Comparison of ENCODE assay signal across 11 mouse cellular contexts in the genomic region with DNA sequence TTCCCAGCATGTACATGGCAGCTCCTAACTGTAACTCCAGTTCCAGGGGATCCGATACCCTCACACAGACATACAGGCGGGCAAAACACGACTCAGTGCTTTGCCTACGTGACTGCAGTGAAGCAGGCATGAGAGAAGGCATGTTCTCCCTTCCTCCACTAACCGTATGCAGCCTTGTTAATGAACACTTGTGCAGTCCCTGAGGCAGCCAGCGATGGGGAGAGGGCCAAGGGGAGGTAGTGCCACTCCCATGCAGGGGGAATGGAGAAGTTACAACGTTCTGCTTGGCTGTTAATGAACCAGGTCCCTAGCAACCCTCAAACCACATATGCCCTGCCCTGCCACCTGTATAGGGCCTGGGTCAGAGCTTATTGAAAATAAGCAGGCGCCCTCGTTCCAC. TPM values are rescaled to one million over a fixed set of nuclear protein-coding genes. Genes with fewer than 3 reads are reported as not detected.
A peak's percentile ranks its signal among the peaks of the same experiment; 100 is the strongest.
DNase-seq lines count a peak whose midpoint lies in the region; ATAC-seq and TF ChIP-seq lines count a peak whose summit lies in the region.
"Had no signal": no experiment of that assay in that cellular context is flagged by ENCODE, and none has a peak within 500 bp of the region (broad histone marks: within the 10 kb centered on the region; RNA-seq: fewer than 3 reads in every experiment).

No protein-coding gene starts in this region.

- peaks cover 50% of the 10 kb centered on the region for H3K4me1 ChIP-seq in hindbrain, embryonic 10.5 days (replicated peaks)
- H3K4me1 ChIP-seq in hindbrain, embryonic 11.5 days (replicated peaks; ENCODE audit: control insufficient read depth, insufficient read depth, low read length) = peaks cover 5% of the 10 kb centered on the region; the same call in 1 of the 2 replicates
- peaks cover 34% of the 10 kb centered on the region for H3K4me1 ChIP-seq in E14TG2a.4 (replicated peaks; ENCODE audit: low read depth, low read length)
- H3K4me1 ChIP-seq in forebrain, embryonic 13.5 days = peaks cover 36% of the 10 kb centered on the region
- peaks cover 15% of the 10 kb centered on the region for H3K4me1 ChIP-seq in limb, embryonic 11.5 days (ENCODE audit: control insufficient read depth, insufficient read depth, low read length)
- peaks cover 12% of the 10 kb centered on the region for H3K4me1 ChIP-seq in heart, embryonic 12.5 days (replicated peaks)

- no peak for ATAC-seq in hindbrain, embryonic 11.5 days (ENCODE audit: low FRiP score)
- ATAC-seq in forebrain, embryonic 13.5 days = no peak
- ATAC-seq in limb, embryonic 11.5 days (ENCODE audit: insufficient number of reproducible peaks, low FRiP score, low TSS enrichment, low read depth) = 0 out of 2 replicates have a peak, but pooled peaks have one; percentile 2
- ATAC-seq in megakaryocyte-erythroid progenitor cell, adult 5-6 weeks (replicated peaks; ENCODE audit: low FRiP score, low TSS enrichment, poor library complexity, severe bottlenecking) = no peak
- no peak for ATAC-seq in heart, embryonic 12.5 days (ENCODE audit: insufficient number of reproducible peaks, low FRiP score)

- H3K9me3 ChIP-seq in hindbrain, embryonic 10.5 days = no peaks in the 10 kb centered on the region
- no peaks in the 10 kb centered on the region for H3K9me3 ChIP-seq in hindbrain, embryonic 11.5 days (ENCODE audit: control insufficient read depth, low read length)
- no peaks in the 10 kb centered on the region for H3K9me3 ChIP-seq in E14TG2a.4 (ENCODE audit: low read length)
- H3K9me3 ChIP-seq in forebrain, embryonic 13.5 days (replicated peaks) = no peaks in the 10 kb centered on the region
- H3K9me3 ChIP-seq in limb, embryonic 11.5 days (ENCODE audit: control insufficient read depth, low read length) = no peaks in the 10 kb centered on the region
- no peaks in the 10 kb centered on the region for H3K9me3 ChIP-seq in heart, embryonic 12.5 days (replicated peaks)
- H3K9me3 ChIP-seq: liver, embryonic 15.5 days had no signal

- H3K27me3 ChIP-seq in hindbrain, embryonic 10.5 days (ENCODE audit: insufficient read depth, poor library complexity, severe bottlenecking) = peaks cover 19% of the 10 kb centered on the region; the same call in 1 of the 2 replicates
- no peaks in the 10 kb centered on the region for H3K27me3 ChIP-seq in hindbrain, embryonic 11.5 days (ENCODE audit: control insufficient read depth, insufficient read depth, low read length)
- peaks cover 36% of the 10 kb centered on the region for H3K27me3 ChIP-seq in E14TG2a.4 (ENCODE audit: insufficient read depth, low read length)
- H3K27me3 ChIP-seq in forebrain, embryonic 13.5 days = no peaks in the 10 kb centered on the region
- no peaks in the 10 kb centered on the region for H3K27me3 ChIP-seq in limb, embryonic 11.5 days (ENCODE audit: control insufficient read depth, insufficient read depth, low read length)
- 0 out of 2 replicates have a peak, but pooled peaks cover 3% of the 10 kb centered on the region for H3K27me3 ChIP-seq in heart, embryonic 12.5 days (replicated peaks)

- 51% methylated on average over 9 of the region's 9 CpGs for WGBS in hindbrain, embryonic 10.5 days
- WGBS in hindbrain, embryonic 11.5 days = 56% methylated on average over 9 of the region's 9 CpGs
- WGBS in forebrain, embryonic 13.5 days = 37% methylated on average over 9 of the region's 9 CpGs
- WGBS in limb, embryonic 11.5 days = 25% methylated on average over 9 of the region's 9 CpGs
- WGBS in heart, embryonic 12.5 days = 58% methylated on average over 9 of the region's 9 CpGs

- H3K4me2 ChIP-seq in hindbrain, embryonic 11.5 days (replicated peaks; ENCODE audit: low read depth, low read length) = no peak overlapping the region
- H3K4me2 ChIP-seq in forebrain, embryonic 13.5 days = peak overlapping the region; percentile 50
- peak overlapping the region; percentile 42 for H3K4me2 ChIP-seq in limb, embryonic 11.5 days (ENCODE audit: low read depth, severe bottlenecking)
- no peak overlapping the region; the same call in 1 of the 2 replicates for H3K4me2 ChIP-seq in heart, embryonic 12.5 days

- no peak for DNase-seq in hindbrain, embryonic 10.5 days (ENCODE audit: low spot score)
- DNase-seq in hindbrain, embryonic 11.5 days (ENCODE audit: low spot score) = no peak
- peak; percentile 37 for DNase-seq in limb, embryonic 11.5 days (ENCODE audit: low spot score)
- DNase-seq in frontal cortex, postnatal 25 days (ENCODE audit: low spot score in 2 of 2) = no peak
- DNase-seq: heart, adult 11 months had no signal

- TF ChIP-seq CTCF in E14TG2a.4 (conservative IDR thresholded peaks at IDR 0.05; ENCODE audit: low read length) = no peak

- H3K4me3 ChIP-seq in hindbrain, embryonic 10.5 days = 0 out of 2 replicates have a peak overlapping the region, but pooled peaks have one; percentile 27
- H3K4me3 ChIP-seq in hindbrain, embryonic 11.5 days (ENCODE audit: low read depth, low read length) = no peak overlapping the region
- H3K4me3 ChIP-seq in E14TG2a.4 (replicated peaks; ENCODE audit: low read length) = peak overlapping the region; percentile 32
- H3K4me3 ChIP-seq in forebrain, embryonic 13.5 days = 0 out of 2 replicates have a peak overlapping the region, but pooled peaks have one; percentile 16
- no peak overlapping the region for H3K4me3 ChIP-seq in limb, embryonic 11.5 days (ENCODE audit: low read depth, low read length)
- H3K4me3 ChIP-seq in heart, embryonic 12.5 days = no peak overlapping the region
- H3K4me3 ChIP-seq: liver, embryonic 15.5 days had no signal

- H3K36me3 ChIP-seq in hindbrain, embryonic 10.5 days = no peaks in the 10 kb centered on the region
- no peaks in the 10 kb centered on the region for H3K36me3 ChIP-seq in hindbrain, embryonic 11.5 days (ENCODE audit: control insufficient read depth, insufficient read depth, low read length)
- no peaks in the 10 kb centered on the region for H3K36me3 ChIP-seq in E14TG2a.4 (ENCODE audit: insufficient read depth, low read length)
- no peaks in the 10 kb centered on the region for H3K36me3 ChIP-seq in forebrain, embryonic 13.5 days (ENCODE audit: poor library complexity, severe bottlenecking)
- no peaks in the 10 kb centered on the region for H3K36me3 ChIP-seq in limb, embryonic 11.5 days (ENCODE audit: control insufficient read depth, insufficient read depth, low read length)
- H3K36me3 ChIP-seq in heart, embryonic 12.5 days = no peaks in the 10 kb centered on the region
- H3K36me3 ChIP-seq: liver, embryonic 15.5 days had no signal

- H3K27ac ChIP-seq in hindbrain, embryonic 10.5 days = no peak overlapping the region
- no peak overlapping the region for H3K27ac ChIP-seq in hindbrain, embryonic 11.5 days (ENCODE audit: low read depth, low read length)
- H3K27ac ChIP-seq in forebrain, embryonic 13.5 days = no peak overlapping the region
- no peak overlapping the region for H3K27ac ChIP-seq in limb, embryonic 11.5 days (replicated peaks; ENCODE audit: low read depth, low read length)
- no peak overlapping the region for H3K27ac ChIP-seq in heart, embryonic 12.5 days (ENCODE audit: poor library complexity, severe bottlenecking)
- H3K27ac ChIP-seq: liver, embryonic 15.5 days had no signal

- H3K9ac ChIP-seq in hindbrain, embryonic 11.5 days (ENCODE audit: low read depth, low read length) = no peak overlapping the region
- H3K9ac ChIP-seq in forebrain, embryonic 13.5 days = no peak overlapping the region; the same call in 1 of the 2 replicates
- no peak overlapping the region for H3K9ac ChIP-seq in limb, embryonic 11.5 days (ENCODE audit: low read length)
- H3K9ac ChIP-seq in heart, embryonic 12.5 days = no peak overlapping the region
- H3K9ac ChIP-seq: liver, embryonic 15.5 days had no signal

RNA-seq across cellular contexts. Expression of gene Ccn6, which starts 6.0 kb away (rescaled TPM):
- 0.24 and 0.50 TPM in 2 replicates for polyA plus RNA-seq in hindbrain, embryonic 10.5 days (2016; fragmentation: Nextera tagmentation; extraction: Ambion mirVana)
- 0.15 and 0.31 TPM in 2 replicates for polyA plus RNA-seq in hindbrain, embryonic 11.5 days (2014; fragmentation: Nextera tagmentation; extraction: Ambion mirVana)
- polyA plus RNA-seq in forebrain, embryonic 13.5 days (2015; fragmentation: Nextera tagmentation; extraction: Ambion mirVana) = 0.28 TPM in 1 of 2 replicates, not detected in the other
- 0.41 and 0.48 TPM in 2 replicates for polyA plus RNA-seq in limb, embryonic 11.5 days (2014; fragmentation: Nextera tagmentation; extraction: Ambion mirVana)
- not detected in 2 replicates for total RNA-seq in megakaryocyte-erythroid progenitor cell, adult 5-6 weeks (2014; fragmentation: Nextera tagmentation)
- not detected in 2 replicates for total RNA-seq in megakaryocyte-erythroid progenitor cell, adult 5-6 weeks (2017)
- not detected in 2 replicates for polyA plus RNA-seq in heart, embryonic 12.5 days (2016; fragmentation: Nextera tagmentation; extraction: Ambion mirVana)
- polyA plus RNA-seq: C2C12; liver, embryonic 15.5 days had no signal

RNA-seq across cellular contexts. Expression of gene Tube1, which starts 35.9 kb away (rescaled TPM):
- 22.0 and 27.1 TPM in 2 replicates for polyA plus RNA-seq in hindbrain, embryonic 10.5 days (2016; fragmentation: Nextera tagmentation; extraction: Ambion mirVana)
- polyA plus RNA-seq in hindbrain, embryonic 11.5 days (2014; fragmentation: Nextera tagmentation; extraction: Ambion mirVana) = 22.7 and 23.4 TPM in 2 replicates
- 14.4 and 18.5 TPM in 2 replicates for polyA plus RNA-seq in forebrain, embryonic 13.5 days (2015; fragmentation: Nextera tagmentation; extraction: Ambion mirVana)
- 26.7 and 27.0 TPM in 2 replicates for polyA plus RNA-seq in limb, embryonic 11.5 days (2014; fragmentation: Nextera tagmentation; extraction: Ambion mirVana)
- 11.6 and 20.3 TPM in 2 replicates for total RNA-seq in megakaryocyte-erythroid progenitor cell, adult 5-6 weeks (2014; fragmentation: Nextera tagmentation)
- 11.0 and 16.3 TPM in 2 replicates for total RNA-seq in megakaryocyte-erythroid progenitor cell, adult 5-6 weeks (2017)
- 11.0 and 13.5 TPM in 2 replicates for polyA plus RNA-seq in heart, embryonic 12.5 days (2016; fragmentation: Nextera tagmentation; extraction: Ambion mirVana)

RNA-seq across cellular contexts. Expression of gene Fam229b, which starts 35.9 kb away (rescaled TPM):
- polyA plus RNA-seq in hindbrain, embryonic 10.5 days (2016; fragmentation: Nextera tagmentation; extraction: Ambion mirVana) = 12.6 and 18.0 TPM in 2 replicates
- polyA plus RNA-seq in hindbrain, embryonic 11.5 days (2014; fragmentation: Nextera tagmentation; extraction: Ambion mirVana) = 14.4 and 20.2 TPM in 2 replicates
- polyA plus RNA-seq in forebrain, embryonic 13.5 days (2015; fragmentation: Nextera tagmentation; extraction: Ambion mirVana) = 26.2 and 27.4 TPM in 2 replicates
- polyA plus RNA-seq in limb, embryonic 11.5 days (2014; fragmentation: Nextera tagmentation; extraction: Ambion mirVana) = 9.8 and 10.6 TPM in 2 replicates
- 2.6 TPM in 1 of 2 replicates, not detected in the other for total RNA-seq in megakaryocyte-erythroid progenitor cell, adult 5-6 weeks (2014; fragmentation: Nextera tagmentation)
- total RNA-seq in megakaryocyte-erythroid progenitor cell, adult 5-6 weeks (2017) = not detected in 2 replicates
- polyA plus RNA-seq in heart, embryonic 12.5 days (2016; fragmentation: Nextera tagmentation; extraction: Ambion mirVana) = 7.3 and 10.8 TPM in 2 replicates

Comparison
In these comparisons a context has a peak if more than half of its experiments do, and no peak if none do; other contexts are left out.
1. H3K4me3 ChIP-seq: peak in hindbrain, embryonic 10.5 days (single experiment), E14TG2a.4 (single experiment) and forebrain, embryonic 13.5 days (single experiment); none in hindbrain, embryonic 11.5 days (single experiment), limb, embryonic 11.5 days (single experiment) and heart, embryonic 12.5 days (single experiment).
2. H3K4me2 ChIP-seq: peak in forebrain, embryonic 13.5 days (single experiment) and limb, embryonic 11.5 days (single experiment); none in hindbrain, embryonic 11.5 days (single experiment) and heart, embryonic 12.5 days (single experiment).